Mouse (Mus musculus): Measurements from ENCODE around the gene Tmem123. TPM values are rescaled to one million over a fixed set of nuclear protein-coding genes. Genes with fewer than 3 reads are reported as not detected.

Gene Tmem123
- polyA plus RNA-seq, 1 experiment, result 25.1 TPM

GRCm38 (mm10) chr9:7766582-7766981, 2.7 kb downstream of the Tmem123 start:
- H3K36me3 ChIP-seq (ENCODE audit: control insufficient read depth, insufficient read depth, low read length), result peaks cover 15% of the 10 kb centered on the region
- TF ChIP-seq POLR2A (IDR thresholded peaks at IDR 0.05; ENCODE audit: low read depth, low read length), result no peak
- no peak for TF ChIP-seq CTCF (IDR thresholded peaks at IDR 0.05; ENCODE audit: extremely low read depth, insufficient read length, insufficient replicate concordance, low read depth, low read length)
- no peak overlapping the region for H3K4me3 ChIP-seq (ENCODE audit: low read depth, low read length)
- no peak overlapping the region for H3K27ac ChIP-seq (ENCODE audit: insufficient read depth, low read depth, low read length)
- WGBS, result 40% methylated on average over 3 of the region's 3 CpGs
- H3K27me3 ChIP-seq (ENCODE audit: control insufficient read depth, insufficient read depth, low read length), result no peaks in the 10 kb centered on the region
- H3K4me1 ChIP-seq (ENCODE audit: control insufficient read depth, insufficient read depth, insufficient read length, low read length), result peaks cover 5% of the 10 kb centered on the region; the same call in 1 of the 2 replicates

- WGBS, result 72% methylated on average over 2 of the region's 2 CpGs
- no peak for TF ChIP-seq CTCF (IDR thresholded peaks at IDR 0.05; ENCODE audit: extremely low read depth, insufficient read length, insufficient replicate concordance, low read depth, low read length)
- no peak for TF ChIP-seq POLR2A (IDR thresholded peaks at IDR 0.05; ENCODE audit: low read depth, low read length)
Observed at GRCm38 (mm10) chr9:7767526-7767925, 3.7 kb downstream of the Tmem123 start.

GRCm38 (mm10) chr9:7769081-7769480, 5.2 kb downstream of the Tmem123 start:
- peaks cover 3% of the 10 kb centered on the region; the same call in 1 of the 2 replicates for H3K4me1 ChIP-seq (ENCODE audit: control insufficient read depth, insufficient read depth, insufficient read length, low read length)
- no peaks in the 10 kb centered on the region for H3K27me3 ChIP-seq (ENCODE audit: control insufficient read depth, insufficient read depth, low read length)
- 75% methylated on average over 4 of the region's 4 CpGs for WGBS
- no peak overlapping the region for H3K27ac ChIP-seq (ENCODE audit: insufficient read depth, low read depth, low read length)
- H3K36me3 ChIP-seq (ENCODE audit: control insufficient read depth, insufficient read depth, low read length), result peaks cover 28% of the 10 kb centered on the region
- TF ChIP-seq POLR2A (IDR thresholded peaks at IDR 0.05; ENCODE audit: low read depth, low read length) (no peak), CTCF (IDR thresholded peaks at IDR 0.05; ENCODE audit: extremely low read depth, insufficient read length, insufficient replicate concordance, low read depth, low read length) (no peak)
- H3K4me3 ChIP-seq (ENCODE audit: low read depth, low read length), result no peak overlapping the region

More at GRCm38 (mm10) chr9:7767526-7767925, 3.7 kb downstream of the Tmem123 start:
- H3K27me3 ChIP-seq (ENCODE audit: control insufficient read depth, insufficient read depth, low read length), result no peaks in the 10 kb centered on the region
- H3K4me1 ChIP-seq (ENCODE audit: control insufficient read depth, insufficient read depth, insufficient read length, low read length), result peaks cover 5% of the 10 kb centered on the region; the same call in 1 of the 2 replicates
- no peak overlapping the region for H3K27ac ChIP-seq (ENCODE audit: insufficient read depth, low read depth, low read length)
- H3K4me3 ChIP-seq (ENCODE audit: low read depth, low read length), result no peak overlapping the region
- peaks cover 18% of the 10 kb centered on the region for H3K36me3 ChIP-seq (ENCODE audit: control insufficient read depth, insufficient read depth, low read length)

- peaks cover 28% of the 10 kb centered on the region for H3K36me3 ChIP-seq (ENCODE audit: control insufficient read depth, insufficient read depth, low read length)
- H3K4me1 ChIP-seq (ENCODE audit: control insufficient read depth, insufficient read depth, insufficient read length, low read length), result peaks cover 3% of the 10 kb centered on the region; the same call in 1 of the 2 replicates
- no peaks in the 10 kb centered on the region for H3K27me3 ChIP-seq (ENCODE audit: control insufficient read depth, insufficient read depth, low read length)
- no peak overlapping the region for H3K4me3 ChIP-seq (ENCODE audit: low read depth, low read length)
- WGBS, result 72% methylated on average over 5 of the region's 5 CpGs
- H3K27ac ChIP-seq (ENCODE audit: insufficient read depth, low read depth, low read length), result no peak overlapping the region
- no peak for TF ChIP-seq CTCF (IDR thresholded peaks at IDR 0.05; ENCODE audit: extremely low read depth, insufficient read length, insufficient replicate concordance, low read depth, low read length)
- TF ChIP-seq POLR2A (IDR thresholded peaks at IDR 0.05; ENCODE audit: low read depth, low read length), result no peak
Observed at GRCm38 (mm10) chr9:7769491-7769890, 5.7 kb downstream of the Tmem123 start.

GRCm38 (mm10) chr9:7772361-7772760, 8.5 kb downstream of the Tmem123 start:
- H3K4me3 ChIP-seq (ENCODE audit: low read depth, low read length), result no peak overlapping the region
- 97% methylated on average over 2 of the region's 2 CpGs for WGBS
- H3K27ac ChIP-seq (ENCODE audit: insufficient read depth, low read depth, low read length), result no peak overlapping the region
- no peaks in the 10 kb centered on the region for H3K27me3 ChIP-seq (ENCODE audit: control insufficient read depth, insufficient read depth, low read length)
- peaks cover 28% of the 10 kb centered on the region for H3K36me3 ChIP-seq (ENCODE audit: control insufficient read depth, insufficient read depth, low read length)
- no peak for TF ChIP-seq CTCF (IDR thresholded peaks at IDR 0.05; ENCODE audit: extremely low read depth, insufficient read length, insufficient replicate concordance, low read depth, low read length)
- TF ChIP-seq POLR2A (IDR thresholded peaks at IDR 0.05; ENCODE audit: low read depth, low read length), result no peak
- H3K4me1 ChIP-seq (ENCODE audit: control insufficient read depth, insufficient read depth, insufficient read length, low read length), result peaks cover 8% of the 10 kb centered on the region; the same call in 1 of the 2 replicates

GRCm38 (mm10) chr9:7772773-7773454, 9.1 kb downstream of the Tmem123 start:
- Histone ChIP-seq H3K4me1 (ENCODE audit: control insufficient read depth, insufficient read depth, insufficient read length, low read length) (peaks cover 8% of the 10 kb centered on the region; the same call in 1 of the 2 replicates), H3K27ac (ENCODE audit: insufficient read depth, low read depth, low read length) (no peak overlapping the region), H3K27me3 (ENCODE audit: control insufficient read depth, insufficient read depth, low read length) (no peaks in the 10 kb centered on the region), H3K36me3 (ENCODE audit: control insufficient read depth, insufficient read depth, low read length) (peaks cover 28% of the 10 kb centered on the region), H3K4me3 (ENCODE audit: low read depth, low read length) (no peak overlapping the region)
- TF ChIP-seq POLR2A (IDR thresholded peaks at IDR 0.05; ENCODE audit: low read depth, low read length), result no peak
- no peak for TF ChIP-seq CTCF (IDR thresholded peaks at IDR 0.05; ENCODE audit: extremely low read depth, insufficient read length, insufficient replicate concordance, low read depth, low read length)
- WGBS, result 85% methylated on average over 4 of the region's 4 CpGs

- no peak for TF ChIP-seq CTCF (IDR thresholded peaks at IDR 0.05; ENCODE audit: extremely low read depth, insufficient read length, insufficient replicate concordance, low read depth, low read length)
- no peak for TF ChIP-seq POLR2A (IDR thresholded peaks at IDR 0.05; ENCODE audit: low read depth, low read length)
- Histone ChIP-seq H3K36me3 (ENCODE audit: control insufficient read depth, insufficient read depth, low read length) (peaks cover 24% of the 10 kb centered on the region), H3K4me1 (ENCODE audit: control insufficient read depth, insufficient read depth, insufficient read length, low read length) (peaks cover 9% of the 10 kb centered on the region; the same call in 1 of the 2 replicates), H3K27me3 (ENCODE audit: control insufficient read depth, insufficient read depth, low read length) (no peaks in the 10 kb centered on the region), H3K4me3 (ENCODE audit: low read depth, low read length) (no peak overlapping the region), H3K27ac (ENCODE audit: insufficient read depth, low read depth, low read length) (no peak overlapping the region)
- WGBS, result 90% methylated on average over 5 of the region's 5 CpGs
Observed at GRCm38 (mm10) chr9:7773686-7774085, 9.8 kb downstream of the Tmem123 start.

All from small intestine, adult 2 months (tissue).